Mouse (Mus musculus) A20 (cell line): ENCODE data around the gene Tmem33.

Experiments used
- DNase-seq: peaks from one replicate; pipeline ENCODE4 v3.0.0-alpha.2; 2011; ENCODE audit warnings: low read depth, low spot score

Tmem33 gene

GRCm38 (mm10) chr5:67321656-67322268 is 61.4 kb downstream of the Tmem33 start:
- no peak for DNase-seq

GRCm38 (mm10) chr5:67324032-67324431 is 63.7 kb downstream of the Tmem33 start:
- no peak for DNase-seq

- DNase-seq: no peak
Measured at GRCm38 (mm10) chr5:67340811-67341210, 80.4 kb downstream of the Tmem33 start.
